Mouse (Mus musculus): ENCODE data around the gene Gpr137. TPM values are rescaled to one million over a fixed set of nuclear protein-coding genes. Genes with fewer than 3 reads are reported as not detected.

Gpr137 gene
- polyA plus RNA-seq, 1 experiment from 2014 or later, result 26.9 TPM

DNA sequence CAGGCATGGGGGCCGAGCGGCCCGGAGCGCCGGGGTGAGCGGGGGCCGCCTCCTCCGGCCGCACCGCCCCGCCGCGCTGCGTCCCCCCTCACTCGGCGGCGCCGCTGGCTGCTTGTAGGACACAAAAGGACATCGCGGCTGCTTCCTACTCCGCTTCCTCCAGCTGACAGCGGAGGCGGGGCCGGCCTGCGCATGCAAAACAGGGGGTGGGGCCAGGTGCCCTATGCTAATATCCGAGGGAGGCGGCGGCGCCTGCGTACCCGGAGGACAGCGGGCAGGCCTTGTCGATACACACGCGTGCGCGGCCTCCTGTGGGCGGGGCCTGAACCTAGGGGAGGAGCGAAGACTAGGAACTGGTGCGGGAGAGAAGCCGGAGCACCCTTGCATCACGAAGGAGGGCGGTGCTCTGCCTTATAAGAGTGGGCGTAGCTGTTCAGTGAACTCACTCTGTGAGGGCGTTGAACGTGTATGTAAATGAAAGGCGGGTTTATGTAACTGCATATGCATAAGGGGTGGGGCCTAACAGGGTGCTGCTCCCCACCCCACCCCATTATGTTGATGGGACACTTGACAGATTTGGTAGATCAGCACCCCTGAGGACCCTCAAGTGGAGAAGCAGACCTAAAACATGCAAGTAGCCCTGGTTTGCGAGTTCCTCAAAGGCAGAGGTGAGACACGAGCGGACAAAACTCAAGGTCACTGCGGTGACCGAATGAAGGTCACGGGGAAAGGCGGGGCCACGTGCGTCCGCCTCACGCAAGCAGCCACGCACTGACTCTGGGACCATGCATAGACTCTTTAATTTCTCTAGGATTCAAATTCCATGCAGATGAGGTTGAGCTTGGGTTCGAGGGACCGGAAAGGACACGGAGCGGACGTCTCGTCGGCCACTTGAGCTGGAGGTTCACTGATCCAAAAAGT is 20.4 kb downstream of the Gpr137 start, which contains the start of gene Esrra:
TSS of gene Esrra (minus strand) at position 167 of the 921 bp plus-strand sequence.
- Histone ChIP-seq H3K27me3 (replicated peaks; ENCODE audit: low read depth, poor library complexity, severe bottlenecking) (peaks cover 48% of the 10 kb centered on the region), H3K27ac (replicated peaks) (peak within 1 kb of the TSS; percentile 91), H3K4me1 (peaks cover 53% of the 10 kb centered on the region), H3K36me3 (replicated peaks) (peaks cover 10% of the 10 kb centered on the region; the same call in 1 of the 2 replicates), H3K4me3 (peak within 1 kb of the TSS; percentile 82), H3K9me3 (no peaks in the 10 kb centered on the region)
- peak; percentile 100 for DNase-seq (ENCODE audit: low spot score)
- WGBS, result under 1% methylated on average over 66 of the region's 66 CpGs

DNA sequence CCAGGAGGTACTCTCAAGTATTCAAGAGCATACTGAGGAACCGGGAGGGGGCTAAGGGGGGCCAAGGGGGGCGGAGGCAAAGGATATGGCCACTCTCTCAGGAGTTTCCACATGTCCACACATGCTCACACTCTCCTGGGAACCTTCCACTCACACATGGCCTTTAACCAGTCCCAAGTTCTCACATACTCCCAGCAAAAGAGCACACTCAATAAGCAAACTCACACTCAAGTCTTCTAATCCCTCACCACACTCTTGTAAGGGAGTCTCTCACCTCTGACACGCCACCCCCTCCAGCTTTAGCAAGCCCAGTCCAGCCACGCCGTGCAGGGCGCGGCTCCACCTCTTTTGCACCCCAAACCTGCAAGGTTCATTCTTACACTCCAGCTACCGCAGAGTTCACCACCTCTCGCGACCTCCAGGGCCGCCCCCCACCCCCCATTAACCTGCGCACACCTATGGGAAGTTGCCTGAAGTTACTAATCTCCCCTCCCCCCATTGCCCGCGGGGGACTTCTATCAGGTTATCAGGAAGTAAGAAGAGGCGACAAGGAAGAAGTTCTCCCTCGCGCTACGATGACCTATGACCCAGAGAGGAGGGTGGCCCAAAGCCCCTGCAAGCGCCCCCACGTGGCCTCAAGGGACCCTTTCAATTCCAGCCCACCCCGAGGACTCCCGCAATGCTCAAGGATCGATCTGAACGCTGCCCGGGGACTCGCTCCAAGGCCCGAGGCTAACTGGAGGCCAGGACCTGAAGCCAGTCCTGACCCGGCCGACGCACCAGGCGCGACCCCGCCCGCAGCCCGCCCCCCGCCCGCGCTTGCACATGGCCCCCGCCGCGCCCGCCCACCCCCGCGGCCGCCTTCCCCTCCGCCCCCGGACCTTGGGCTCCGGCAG is 21.3 kb downstream of the Gpr137 start:
- WGBS, result 2% methylated on average over 48 of the region's 48 CpGs

GRCm38 (mm10) chr19:6919876-6920740 is 22.2 kb downstream of the Gpr137 start:
- peak; percentile 48 for DNase-seq (ENCODE audit: low spot score)
- peaks cover 10% of the 10 kb centered on the region; the same call in 1 of the 2 replicates for H3K36me3 ChIP-seq (replicated peaks)
- WGBS, result 41% methylated on average over 8 of the region's 8 CpGs
- H3K27ac ChIP-seq (replicated peaks), result peak overlapping the region; percentile 91
- peaks cover 38% of the 10 kb centered on the region for H3K4me1 ChIP-seq
- peaks cover 30% of the 10 kb centered on the region for H3K27me3 ChIP-seq (replicated peaks; ENCODE audit: low read depth, poor library complexity, severe bottlenecking)
- no peaks in the 10 kb centered on the region for H3K9me3 ChIP-seq
- H3K4me3 ChIP-seq, result peak overlapping the region; percentile 82

More for the DNA sequence above, 21.3 kb downstream of the Gpr137 start:
- Histone ChIP-seq H3K4me3 (peak overlapping the region; percentile 82), H3K4me1 (peaks cover 47% of the 10 kb centered on the region), H3K36me3 (replicated peaks) (peaks cover 10% of the 10 kb centered on the region; the same call in 1 of the 2 replicates), H3K27me3 (replicated peaks; ENCODE audit: low read depth, poor library complexity, severe bottlenecking) (peaks cover 38% of the 10 kb centered on the region), H3K27ac (replicated peaks) (peak overlapping the region; percentile 91), H3K9me3 (no peaks in the 10 kb centered on the region)
- DNase-seq (ENCODE audit: low spot score), result no peak

DNA sequence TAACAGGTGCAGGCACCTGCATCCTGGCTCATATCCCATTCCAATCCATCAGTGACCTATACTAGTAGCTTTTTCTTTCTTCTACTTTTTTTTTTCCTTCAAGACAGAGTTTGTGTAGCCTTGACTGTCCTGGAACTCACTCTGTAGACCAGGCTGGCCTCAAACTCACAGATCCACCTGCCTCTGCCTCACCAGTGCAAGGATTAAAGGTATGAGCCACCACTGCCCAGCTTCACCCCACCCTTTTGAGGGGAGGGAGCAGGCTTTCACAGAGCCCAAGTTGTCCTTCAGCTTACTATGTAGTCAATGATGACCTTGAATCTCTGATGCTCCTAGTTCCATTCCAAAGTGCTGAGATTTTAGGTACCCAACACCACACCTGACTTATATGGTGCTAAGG is 22.8 kb downstream of the Gpr137 start:
- H3K27me3 ChIP-seq (replicated peaks; ENCODE audit: low read depth, poor library complexity, severe bottlenecking), result peaks cover 23% of the 10 kb centered on the region
- H3K9me3 ChIP-seq, result no peaks in the 10 kb centered on the region
- H3K27ac ChIP-seq (replicated peaks), result no peak overlapping the region
- peaks cover 10% of the 10 kb centered on the region; the same call in 1 of the 2 replicates for H3K36me3 ChIP-seq (replicated peaks)
- no peak overlapping the region; the same call in 1 of the 2 replicates for H3K4me3 ChIP-seq
- peaks cover 32% of the 10 kb centered on the region for H3K4me1 ChIP-seq
- no peak for DNase-seq (ENCODE audit: low spot score)

DNA sequence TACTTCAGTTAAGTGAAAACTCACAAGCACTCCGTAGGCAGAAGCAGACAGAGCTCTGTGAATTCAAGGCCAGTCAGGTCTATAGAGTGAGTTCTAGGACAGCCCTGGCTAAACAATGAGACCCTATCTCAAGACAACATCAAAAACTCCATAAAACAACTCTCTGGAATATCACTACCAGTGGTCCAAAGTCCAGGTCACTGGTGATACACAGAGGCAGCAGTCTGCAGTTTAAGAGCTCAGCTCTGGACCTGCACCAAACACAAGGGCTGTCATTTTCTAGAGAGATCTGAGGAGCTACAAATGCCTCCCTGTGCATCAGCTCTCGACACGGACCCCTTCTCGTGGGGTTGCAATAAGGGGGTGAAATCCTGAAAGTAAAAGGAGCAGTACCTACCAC is 24.0 kb downstream of the Gpr137 start:
- Histone ChIP-seq H3K27me3 (replicated peaks; ENCODE audit: low read depth, poor library complexity, severe bottlenecking) (peaks cover 12% of the 10 kb centered on the region), H3K4me1 (peaks cover 32% of the 10 kb centered on the region), H3K4me3 (no peak overlapping the region), H3K27ac (replicated peaks) (no peak overlapping the region), H3K36me3 (replicated peaks) (peaks cover 20% of the 10 kb centered on the region), H3K9me3 (no peaks in the 10 kb centered on the region)
- WGBS, result 83% methylated on average over 4 of the region's 4 CpGs
- DNase-seq (ENCODE audit: low spot score), result no peak

GRCm38 (mm10) chr19:6916496-6916895 is 25.8 kb downstream of the Gpr137 start:
- DNase-seq (ENCODE audit: low spot score), result no peak
- Histone ChIP-seq H3K36me3 (replicated peaks) (peaks cover 39% of the 10 kb centered on the region), H3K4me3 (no peak overlapping the region), H3K9me3 (no peaks in the 10 kb centered on the region), H3K27me3 (replicated peaks; ENCODE audit: low read depth, poor library complexity, severe bottlenecking) (no peaks in the 10 kb centered on the region), H3K27ac (replicated peaks) (no peak overlapping the region), H3K4me1 (peaks cover 24% of the 10 kb centered on the region)
- WGBS, result 82% methylated on average over 4 of the region's 4 CpGs

GRCm38 (mm10) chr19:6915276-6915675 is 27.0 kb downstream of the Gpr137 start:
- H3K27ac ChIP-seq (replicated peaks), result no peak overlapping the region
- WGBS, result 87% methylated on average over 4 of the region's 4 CpGs
- H3K4me3 ChIP-seq, result no peak overlapping the region
- no peak for DNase-seq (ENCODE audit: low spot score)
- peaks cover 19% of the 10 kb centered on the region for H3K4me1 ChIP-seq
- H3K27me3 ChIP-seq (replicated peaks; ENCODE audit: low read depth, poor library complexity, severe bottlenecking), result no peaks in the 10 kb centered on the region
- peaks cover 45% of the 10 kb centered on the region for H3K36me3 ChIP-seq (replicated peaks)
- no peaks in the 10 kb centered on the region for H3K9me3 ChIP-seq

GRCm38 (mm10) chr19:6914540-6914939 is 27.7 kb downstream of the Gpr137 start:
- DNase-seq (ENCODE audit: low spot score), result no peak
- WGBS, result 93% methylated on average over 9 of the region's 9 CpGs
- H3K36me3 ChIP-seq (replicated peaks), result peaks cover 40% of the 10 kb centered on the region
- H3K27ac ChIP-seq (replicated peaks), result no peak overlapping the region
- H3K27me3 ChIP-seq (replicated peaks; ENCODE audit: low read depth, poor library complexity, severe bottlenecking), result no peaks in the 10 kb centered on the region
- no peak overlapping the region for H3K4me3 ChIP-seq
- H3K9me3 ChIP-seq, result no peaks in the 10 kb centered on the region
- peaks cover 12% of the 10 kb centered on the region for H3K4me1 ChIP-seq

DNA sequence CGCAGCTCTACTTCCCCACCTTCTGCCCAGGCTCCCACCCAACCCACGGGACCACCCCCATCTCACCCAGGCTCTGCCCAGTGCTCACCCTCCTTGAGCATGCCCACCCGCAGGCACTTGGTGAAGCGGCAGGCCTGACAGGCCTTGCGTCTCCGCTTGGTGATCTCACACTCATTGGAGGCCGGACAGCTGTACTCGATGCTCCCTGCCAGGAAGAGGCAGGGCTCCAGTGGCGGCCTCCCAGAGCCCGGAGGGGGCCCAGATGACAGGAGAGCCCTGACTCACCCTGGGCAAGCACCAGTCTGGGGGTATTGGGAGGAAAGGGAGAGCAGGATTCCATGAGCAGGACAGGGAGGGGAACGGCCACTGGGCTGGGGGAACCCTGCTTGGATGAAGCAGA is 28.3 kb downstream of the Gpr137 start:
- Histone ChIP-seq H3K27ac (replicated peaks) (no peak overlapping the region), H3K9me3 (no peaks in the 10 kb centered on the region), H3K27me3 (replicated peaks; ENCODE audit: low read depth, poor library complexity, severe bottlenecking) (no peaks in the 10 kb centered on the region), H3K4me1 (peaks cover 16% of the 10 kb centered on the region), H3K4me3 (no peak overlapping the region), H3K36me3 (replicated peaks) (peaks cover 40% of the 10 kb centered on the region)
- WGBS, result 87% methylated on average over 11 of the region's 11 CpGs
- no peak for DNase-seq (ENCODE audit: low spot score)

- Histone ChIP-seq H3K4me1 (peaks cover 25% of the 10 kb centered on the region), H3K4me3 (no peak overlapping the region; the same call in 1 of the 2 replicates), H3K27me3 (replicated peaks; ENCODE audit: low read depth, poor library complexity, severe bottlenecking) (no peaks in the 10 kb centered on the region), H3K27ac (replicated peaks) (no peak overlapping the region), H3K9me3 (no peaks in the 10 kb centered on the region), H3K36me3 (replicated peaks) (peaks cover 35% of the 10 kb centered on the region)
- no peak for DNase-seq (ENCODE audit: low spot score)
- WGBS, result 92% methylated on average over 6 of the region's 6 CpGs
Measured at GRCm38 (mm10) chr19:6913036-6913435, 29.2 kb downstream of the Gpr137 start.

DNA sequence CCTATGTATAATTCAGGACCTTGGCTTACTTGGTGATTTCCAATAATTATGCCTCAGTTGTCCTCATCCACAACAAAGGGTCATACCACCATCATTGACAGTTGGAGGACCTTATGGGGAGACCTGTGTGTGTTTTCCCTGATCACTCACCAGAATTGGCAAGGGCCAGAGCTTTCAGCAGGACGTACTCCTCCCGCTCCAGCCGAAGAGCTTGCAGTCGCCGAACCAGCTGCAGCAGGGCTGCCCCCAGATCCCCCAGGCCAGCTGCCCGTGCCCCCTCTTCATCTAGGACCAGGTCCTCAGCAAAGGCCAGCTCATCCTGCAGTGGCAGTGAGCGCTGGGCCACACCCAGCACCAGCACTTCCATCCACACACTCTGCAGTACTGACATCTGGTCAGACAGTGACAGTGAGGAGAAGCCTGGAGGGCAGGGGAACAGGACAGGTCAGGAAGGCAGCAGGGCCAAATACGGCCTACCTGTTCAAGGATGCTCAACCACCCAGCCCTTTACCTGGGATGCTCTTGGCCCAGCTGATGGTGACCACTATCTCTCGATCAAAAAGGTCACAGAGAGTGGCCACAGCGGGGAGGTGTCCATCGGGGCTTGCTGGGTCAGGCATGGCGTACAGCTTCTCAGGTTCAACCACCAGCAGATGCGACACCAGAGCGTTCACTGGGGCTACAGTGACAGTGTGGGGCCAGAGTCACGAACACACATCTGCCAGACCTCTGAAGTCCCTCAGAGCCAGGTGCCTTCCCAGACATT is 29.9 kb downstream of the Gpr137 start:
- Histone ChIP-seq H3K9me3 (no peaks in the 10 kb centered on the region), H3K4me1 (peaks cover 32% of the 10 kb centered on the region), H3K27me3 (replicated peaks; ENCODE audit: low read depth, poor library complexity, severe bottlenecking) (no peaks in the 10 kb centered on the region), H3K36me3 (replicated peaks) (peaks cover 36% of the 10 kb centered on the region), H3K4me3 (peak overlapping the region; percentile 73; the same call in 1 of the 2 replicates), H3K27ac (replicated peaks) (no peak overlapping the region)
- DNase-seq (ENCODE audit: low spot score), result no peak
- 93% methylated on average over 15 of the region's 15 CpGs for WGBS
